Mouse (Mus musculus) layer of hippocampus, postnatal 36 days (tissue): Measurements from ENCODE around the gene Olfr1395. TPM values are rescaled to one million over a fixed set of nuclear protein-coding genes. Genes with fewer than 3 reads are reported as not detected.

ENCODE experiments used
- DNase-seq, 2 experiments: peaks; one replicate each; pipeline ENCODE4 v3.0.0; 2022
- total RNA-seq, 2 experiments: library from RNA; stranded (reverse); gene quantifications; 2 replicates each; pipeline ENCODE4 v1.2.3; 2021

Olfr1395 gene
- not detected for total RNA-seq

DNA sequence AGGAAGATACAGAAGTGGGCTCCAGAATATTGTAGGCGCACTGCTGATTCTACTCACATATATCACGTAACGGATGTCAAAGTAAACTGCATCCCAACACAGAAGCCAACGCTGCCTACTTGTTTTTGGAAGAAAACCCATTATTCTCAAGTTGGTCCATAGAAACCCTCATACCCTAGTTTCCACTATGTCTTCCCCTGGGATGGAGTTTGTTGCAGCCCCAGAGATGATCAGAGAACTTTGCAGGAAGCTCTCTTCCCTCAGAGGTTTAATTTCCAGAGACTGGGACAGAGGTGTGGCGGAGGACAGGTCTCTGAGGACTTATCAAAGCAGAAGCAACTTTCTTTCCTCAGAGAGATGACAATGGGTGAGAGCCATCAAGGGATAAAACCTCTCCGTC, at the start of gene Olfr1395:
Gene Olfr1395 (plus strand): TSS at position 301 of the 400 bp plus-strand sequence.
- no peak for DNase-seq

DNA sequence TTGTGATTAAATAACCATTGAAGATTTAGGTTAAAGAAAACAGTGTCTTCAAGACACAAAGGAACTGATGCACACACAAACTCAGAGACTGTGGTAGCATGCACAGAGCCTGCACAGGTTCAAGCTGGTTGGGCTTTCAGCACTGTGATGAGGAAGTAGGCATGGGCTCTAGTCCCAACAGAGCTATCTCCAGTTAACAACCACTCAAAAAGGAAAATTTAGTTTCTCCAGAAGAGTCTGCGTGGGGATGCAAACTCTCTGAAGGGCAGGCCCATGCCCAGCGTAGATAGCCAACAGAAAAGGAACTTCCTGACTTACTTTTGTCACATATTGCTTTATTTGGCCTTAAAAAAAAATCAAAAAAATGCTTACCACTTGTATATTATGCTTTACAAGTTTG, 49.3 kb upstream of the Olfr1395 start:
- no peak for DNase-seq

DNA sequence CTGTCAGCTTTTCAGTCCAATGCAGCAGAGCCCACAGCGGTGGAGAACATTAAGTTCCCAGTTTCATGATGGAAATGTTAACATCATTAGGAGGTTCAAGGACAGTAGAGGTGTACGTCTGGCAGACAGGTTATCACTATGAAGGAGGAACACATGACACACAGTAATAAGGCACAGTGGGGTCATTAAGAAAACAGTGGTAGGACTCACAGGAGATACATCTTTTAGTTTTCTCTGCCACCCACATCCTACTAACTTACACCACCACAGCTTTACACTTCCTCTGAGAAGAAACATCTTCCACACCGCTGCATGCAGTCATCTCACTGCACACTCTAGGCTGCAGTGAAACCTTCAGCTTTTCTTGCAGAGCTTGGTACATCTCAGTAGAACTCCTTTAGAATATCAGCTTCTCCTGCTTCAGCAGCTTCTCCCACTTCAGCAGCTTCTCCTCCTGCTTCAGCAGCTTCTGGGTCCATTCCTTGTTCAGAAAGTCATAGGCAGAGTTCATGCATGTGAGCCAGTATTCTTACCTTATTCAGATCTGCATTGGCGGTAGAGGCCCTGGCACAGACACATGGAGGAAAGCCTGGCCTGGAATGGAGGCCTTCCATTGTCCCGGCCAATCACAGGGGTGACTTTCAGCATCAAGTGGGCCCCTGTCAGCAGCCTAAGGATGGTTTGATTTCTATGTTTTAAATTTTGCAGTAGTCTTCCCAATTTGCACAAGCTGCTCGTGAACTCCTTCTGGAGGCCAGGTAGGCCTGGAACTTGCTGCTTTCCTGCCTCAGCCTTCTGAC, 48.0 kb upstream of the Olfr1395 start:
- DNase-seq, result no peak

DNA sequence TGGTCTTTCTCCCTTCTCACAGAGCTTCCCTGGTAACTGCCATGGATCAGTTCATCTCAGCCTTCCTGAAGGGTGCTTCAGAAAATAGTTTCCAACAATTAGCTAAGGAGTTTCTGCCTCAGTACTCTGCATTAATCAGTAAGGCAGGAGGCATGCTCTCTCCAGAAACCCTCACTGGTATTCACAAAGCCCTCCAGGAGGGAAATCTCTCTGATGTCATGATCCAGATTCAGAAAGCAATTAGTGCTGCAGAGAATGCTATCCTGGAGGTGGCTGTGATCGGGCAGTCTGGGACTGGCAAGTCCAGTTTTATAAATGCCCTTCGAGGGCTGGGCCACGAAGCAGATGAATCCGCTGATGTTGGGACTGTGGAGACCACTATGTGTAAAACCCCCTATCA, 46.7 kb upstream of the Olfr1395 start:
- DNase-seq, result no peak

DNA sequence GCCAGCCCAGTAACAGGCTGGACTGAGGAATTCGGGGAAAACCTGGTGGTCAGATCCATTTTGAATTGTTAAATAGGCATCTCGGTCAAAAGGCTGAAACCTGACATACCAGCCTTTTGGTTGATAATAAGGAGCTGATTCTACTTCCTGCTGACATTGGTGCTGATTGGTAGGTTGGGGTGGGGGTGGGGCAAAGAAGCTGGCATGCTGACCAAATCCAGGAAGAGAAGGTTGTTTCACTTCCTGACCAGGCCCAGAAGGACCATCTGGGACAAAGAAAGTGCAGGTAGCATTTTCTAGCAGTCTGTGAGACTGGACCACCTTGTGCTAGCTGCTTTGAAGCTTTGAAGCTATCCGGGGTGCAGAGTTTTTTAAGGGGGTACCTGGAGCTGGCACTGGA, 41.7 kb upstream of the Olfr1395 start:
- DNase-seq, result no peak

DNA sequence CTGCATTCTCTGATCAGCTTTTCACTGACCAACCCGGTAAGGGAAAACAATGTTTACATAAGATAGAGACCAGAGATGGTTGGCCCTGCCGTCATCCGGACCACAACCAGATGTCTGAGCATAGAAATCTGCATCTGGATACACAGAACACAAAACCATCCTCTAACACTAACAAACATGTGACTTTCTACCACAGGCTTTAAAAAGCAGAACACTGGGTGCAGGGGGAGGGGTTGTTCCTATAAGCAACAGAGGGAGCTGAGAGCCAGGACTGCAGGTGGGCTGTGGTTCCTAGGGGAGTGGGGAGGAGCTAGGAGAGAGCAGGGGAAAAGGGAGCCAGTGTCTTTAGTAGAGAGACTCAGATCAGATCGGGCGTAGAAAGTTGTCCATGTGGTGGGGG, 40.6 kb upstream of the Olfr1395 start:
- no peak for DNase-seq

DNA sequence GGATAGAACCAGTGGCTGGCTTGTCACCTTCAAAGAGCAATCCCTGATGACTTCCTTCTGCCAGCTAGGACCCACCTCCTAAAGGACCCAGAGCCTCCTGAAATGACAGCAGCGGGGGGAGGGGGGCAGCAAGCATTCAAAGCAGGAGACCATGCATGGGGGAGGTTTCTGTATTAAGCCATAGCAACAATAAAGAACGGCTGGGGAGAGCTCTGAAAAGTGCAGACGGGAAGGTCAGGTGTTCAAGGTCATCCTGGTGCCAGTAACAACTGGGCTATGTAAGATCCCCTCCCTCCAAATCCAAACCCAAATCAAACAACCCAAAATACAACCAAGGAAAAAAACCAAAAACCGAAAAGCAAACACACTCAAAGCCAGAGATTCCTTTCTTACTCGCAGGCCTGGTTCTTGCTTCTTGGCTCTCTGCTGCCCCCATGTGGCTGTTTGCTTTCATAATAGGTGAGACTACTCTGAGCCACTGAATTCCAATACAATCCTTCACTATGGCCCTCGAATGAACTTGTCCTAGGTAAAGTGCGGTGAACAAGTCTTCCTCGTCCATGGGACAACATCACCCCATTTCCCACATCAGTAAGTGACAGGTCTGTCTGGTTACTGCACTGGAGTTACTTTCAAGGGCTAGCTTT, 38.9 kb upstream of the Olfr1395 start:
- DNase-seq, result peak; percentile 72 to 73

DNA sequence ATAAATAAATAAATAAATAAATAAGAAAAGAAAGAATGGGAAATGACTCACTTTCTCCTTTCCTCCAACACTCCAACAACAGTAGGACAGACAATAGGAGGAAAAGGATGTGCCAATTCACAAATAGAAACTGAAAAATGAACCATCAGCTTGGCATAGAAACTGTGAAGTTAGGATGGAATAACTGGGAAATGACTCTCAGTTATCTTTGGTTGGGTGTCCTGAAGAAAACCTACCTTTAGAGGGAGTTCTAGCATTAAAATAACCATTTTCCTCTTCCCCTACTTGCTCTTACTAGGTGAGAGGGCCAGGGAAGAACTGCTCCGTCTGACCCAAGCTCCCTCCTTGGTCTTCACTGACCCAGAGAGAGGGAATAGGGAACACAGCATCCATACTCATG, 36.3 kb upstream of the Olfr1395 start:
- DNase-seq, result no peak

DNA sequence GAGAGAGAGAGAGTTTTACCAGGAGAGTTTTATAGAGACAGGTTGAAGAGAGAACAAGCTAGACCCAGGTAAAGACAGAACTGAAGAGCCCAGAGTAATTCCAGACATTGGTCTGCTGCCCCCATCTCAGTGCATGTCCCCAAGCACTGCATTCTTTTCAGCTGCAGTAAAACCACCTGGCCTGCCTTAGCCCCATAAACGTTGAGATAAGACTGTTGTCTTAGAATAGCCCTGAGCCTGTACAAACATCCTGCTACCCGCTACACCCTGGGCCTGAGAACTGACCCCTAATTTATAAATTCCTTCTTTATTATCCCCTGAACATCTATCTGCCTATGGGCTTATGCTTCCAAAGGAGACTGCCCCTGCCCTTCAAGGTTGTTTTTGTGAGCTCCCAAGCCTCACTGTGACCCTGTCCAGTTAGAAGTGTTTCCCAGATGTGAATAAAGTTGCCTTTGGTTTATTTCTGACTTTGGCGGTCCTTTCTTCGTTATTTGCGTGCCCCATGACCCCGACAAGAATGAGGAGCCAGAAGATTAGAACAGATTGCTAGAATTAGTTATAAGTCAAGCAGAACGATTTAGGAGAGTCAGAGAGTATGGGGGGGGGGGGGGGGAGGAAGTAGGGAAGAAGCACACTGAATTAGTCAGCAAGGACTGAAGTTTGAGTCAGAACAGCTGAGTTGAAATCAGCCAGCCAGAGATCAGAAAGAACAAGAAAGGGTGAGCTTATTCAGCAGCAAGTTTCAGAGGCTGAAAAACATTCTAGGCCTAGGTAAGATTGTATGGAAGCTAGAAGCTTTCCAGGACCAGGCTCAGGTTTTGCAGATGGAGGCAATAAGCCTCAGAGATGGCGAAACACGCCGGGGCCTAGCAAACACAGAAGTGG, 34.2 kb upstream of the Olfr1395 start:
- DNase-seq, result no peak

DNA sequence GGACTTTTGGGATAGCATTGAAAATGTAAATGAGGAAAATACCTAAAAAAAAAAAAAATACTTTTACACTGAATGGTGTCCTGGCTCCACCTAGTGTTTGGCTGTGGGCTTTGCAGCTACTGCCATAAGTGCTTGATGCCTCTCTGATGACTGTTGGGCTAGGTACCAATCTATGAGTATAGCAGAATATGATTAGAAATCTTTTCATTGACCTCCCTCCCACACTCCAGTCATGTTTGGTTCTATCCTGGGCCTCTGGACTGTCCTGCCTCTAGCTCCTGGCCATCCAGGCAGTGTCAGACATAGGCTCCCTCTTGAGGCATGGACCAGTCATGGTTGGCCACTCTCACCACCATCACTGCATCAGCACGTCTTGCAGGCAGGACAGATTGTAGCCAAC, 33.2 kb upstream of the Olfr1395 start:
- DNase-seq, result peak in 1 of 2 experiments; percentile 5

DNA sequence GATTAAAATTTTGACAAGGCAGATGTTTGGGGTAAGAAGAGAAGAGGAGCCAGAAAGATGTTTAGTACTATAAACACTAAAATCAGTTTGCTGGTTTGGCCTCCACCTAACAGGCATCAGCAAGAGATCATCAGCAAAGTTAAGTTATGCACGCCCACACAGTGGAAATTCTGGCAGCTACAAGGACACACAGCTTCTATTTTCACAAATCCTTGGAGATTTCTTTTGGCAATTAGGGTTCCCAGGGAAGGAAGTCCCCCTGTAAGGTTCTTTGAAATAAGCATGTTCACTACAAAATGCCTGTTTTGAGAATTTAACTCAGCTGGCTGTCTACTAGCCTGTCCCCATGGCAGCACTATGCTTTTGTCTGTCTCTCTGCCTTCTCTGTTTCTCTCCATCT, 31.1 kb upstream of the Olfr1395 start:
- DNase-seq, result no peak

DNA sequence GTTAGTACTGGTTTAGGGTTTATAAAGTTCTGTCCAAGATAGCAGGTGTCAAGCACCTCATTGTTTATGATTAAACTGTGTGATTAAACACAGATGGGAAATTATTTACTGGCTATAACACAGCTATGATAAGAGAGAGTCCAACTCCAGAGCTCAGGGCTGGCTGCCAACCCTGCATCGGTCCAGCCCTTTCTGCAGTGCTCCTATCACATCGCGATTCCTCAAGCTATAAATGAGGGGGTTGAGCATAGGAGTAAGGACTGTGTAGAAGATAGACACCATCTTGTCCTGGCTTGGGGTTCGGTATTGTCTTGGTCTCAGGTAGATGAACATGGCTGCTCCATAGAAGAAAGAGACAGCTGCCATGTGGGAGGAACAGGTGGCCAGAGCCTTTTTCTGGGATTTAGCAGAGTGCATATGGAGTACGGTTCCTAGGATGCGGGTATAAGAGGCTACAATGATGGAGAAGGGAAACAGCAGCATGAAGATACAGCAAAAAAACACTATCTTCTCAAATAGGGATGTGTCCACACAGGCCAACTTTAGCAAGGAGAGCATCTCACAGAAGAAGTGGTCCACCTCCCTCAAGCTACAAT, 29.4 kb upstream of the Olfr1395 start:
- DNase-seq, result peak in 1 of 2 experiments; percentile 5

DNA sequence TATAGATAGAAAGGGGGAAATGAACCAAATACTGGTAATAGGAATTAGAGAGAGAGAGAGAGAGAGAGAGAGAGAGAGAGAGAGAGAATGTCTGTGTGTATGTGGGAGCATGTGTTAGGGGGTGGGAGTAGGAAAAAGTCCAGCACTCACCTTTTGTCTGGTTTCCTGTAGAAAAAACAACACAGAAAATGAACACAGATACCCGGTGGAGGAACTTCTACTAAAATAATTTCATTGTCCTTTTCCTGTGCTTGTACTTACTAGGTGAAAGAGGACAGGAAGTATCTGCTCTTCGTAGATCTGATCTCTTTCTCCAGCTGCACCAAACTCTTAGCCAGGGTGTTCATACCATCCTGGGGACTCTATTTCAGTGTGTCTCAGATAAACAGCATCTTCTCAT, 27.9 kb upstream of the Olfr1395 start:
- DNase-seq, result no peak

DNA sequence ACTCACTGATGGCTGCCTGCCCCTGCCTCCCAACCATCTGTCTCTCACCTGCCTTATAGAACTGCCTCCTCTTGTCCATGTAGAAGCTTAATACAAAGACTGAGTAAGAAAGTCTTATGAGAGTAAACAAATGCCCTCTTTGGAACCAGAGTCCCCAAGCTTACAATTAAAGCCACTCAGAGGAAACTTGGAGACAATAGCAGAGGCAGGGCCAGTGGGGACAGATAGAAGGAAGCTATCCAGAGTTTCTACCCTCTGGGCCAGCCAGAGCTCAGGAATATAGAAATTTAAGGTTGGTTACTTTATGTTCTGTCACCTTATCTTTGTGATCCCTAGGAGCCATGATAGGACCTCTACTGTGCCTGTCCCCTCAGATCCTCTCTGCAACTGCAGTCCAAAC, 27.3 kb upstream of the Olfr1395 start, which contains the start of gene Olfr1396:
Gene Olfr1396 (minus strand): TSS at position 101 of the 400 bp plus-strand sequence.
- DNase-seq, result no peak

DNA sequence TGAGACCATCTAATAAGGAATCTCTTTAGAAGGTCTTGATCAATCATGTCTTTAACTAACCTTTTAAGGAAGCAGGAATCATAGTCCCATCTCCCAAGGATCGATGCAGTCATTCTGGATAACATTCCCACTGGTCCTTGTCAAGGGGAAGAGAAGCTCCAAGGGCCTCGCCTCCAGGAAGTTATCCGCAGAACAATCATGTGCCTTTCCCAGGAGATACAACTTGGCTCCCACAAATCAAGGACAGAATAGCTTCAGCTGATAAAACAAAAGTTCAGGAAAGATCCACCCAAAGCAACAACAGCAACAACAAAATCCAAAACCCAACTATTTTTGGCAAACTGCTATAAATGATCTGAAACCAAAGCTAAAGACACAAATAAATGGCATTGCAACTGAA, 22.4 kb upstream of the Olfr1395 start:
- DNase-seq, result no peak

DNA sequence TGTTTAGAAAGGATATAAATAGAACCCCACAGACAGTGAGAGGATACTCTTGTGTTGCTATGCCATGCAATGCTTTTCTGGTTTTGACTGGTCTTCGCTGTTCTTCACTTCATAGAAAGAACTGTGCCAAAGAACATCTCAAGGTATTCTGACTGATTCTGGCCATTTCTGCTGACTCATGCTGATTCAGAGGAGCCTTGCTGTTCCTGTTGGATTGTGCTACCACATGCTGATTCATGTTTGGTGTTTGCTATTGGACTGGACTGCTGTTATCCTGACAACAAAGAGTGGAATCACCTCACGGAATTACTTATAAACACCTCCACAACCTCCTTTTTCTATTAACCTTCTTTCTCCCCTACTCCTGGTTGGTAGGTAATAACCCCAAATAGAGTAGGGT, 17.9 kb upstream of the Olfr1395 start:
- no peak for DNase-seq

DNA sequence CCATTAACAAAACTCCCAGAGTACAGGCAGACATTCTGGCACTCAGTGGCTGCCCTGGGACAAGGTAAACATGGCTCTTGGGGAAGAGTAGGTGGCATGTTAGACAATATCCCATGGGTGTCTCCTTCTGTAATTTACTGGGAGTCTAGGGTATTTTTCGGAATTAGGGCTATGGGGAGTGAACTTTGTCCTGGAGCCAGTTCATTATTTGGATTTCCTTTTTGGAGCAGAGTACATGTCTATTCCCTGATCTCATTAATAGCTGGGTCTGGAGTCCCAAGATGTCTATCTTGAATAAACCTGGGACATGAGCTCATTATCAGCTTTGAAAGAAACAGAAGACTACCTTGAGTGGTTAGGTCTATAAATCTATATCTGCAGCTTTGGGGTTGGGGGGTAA, 12.0 kb downstream of the Olfr1395 start, which contains the start of gene Olfr1394:
Gene Olfr1394 (plus strand): TSS at position 301 of the 400 bp plus-strand sequence.
- DNase-seq, result no peak

DNA sequence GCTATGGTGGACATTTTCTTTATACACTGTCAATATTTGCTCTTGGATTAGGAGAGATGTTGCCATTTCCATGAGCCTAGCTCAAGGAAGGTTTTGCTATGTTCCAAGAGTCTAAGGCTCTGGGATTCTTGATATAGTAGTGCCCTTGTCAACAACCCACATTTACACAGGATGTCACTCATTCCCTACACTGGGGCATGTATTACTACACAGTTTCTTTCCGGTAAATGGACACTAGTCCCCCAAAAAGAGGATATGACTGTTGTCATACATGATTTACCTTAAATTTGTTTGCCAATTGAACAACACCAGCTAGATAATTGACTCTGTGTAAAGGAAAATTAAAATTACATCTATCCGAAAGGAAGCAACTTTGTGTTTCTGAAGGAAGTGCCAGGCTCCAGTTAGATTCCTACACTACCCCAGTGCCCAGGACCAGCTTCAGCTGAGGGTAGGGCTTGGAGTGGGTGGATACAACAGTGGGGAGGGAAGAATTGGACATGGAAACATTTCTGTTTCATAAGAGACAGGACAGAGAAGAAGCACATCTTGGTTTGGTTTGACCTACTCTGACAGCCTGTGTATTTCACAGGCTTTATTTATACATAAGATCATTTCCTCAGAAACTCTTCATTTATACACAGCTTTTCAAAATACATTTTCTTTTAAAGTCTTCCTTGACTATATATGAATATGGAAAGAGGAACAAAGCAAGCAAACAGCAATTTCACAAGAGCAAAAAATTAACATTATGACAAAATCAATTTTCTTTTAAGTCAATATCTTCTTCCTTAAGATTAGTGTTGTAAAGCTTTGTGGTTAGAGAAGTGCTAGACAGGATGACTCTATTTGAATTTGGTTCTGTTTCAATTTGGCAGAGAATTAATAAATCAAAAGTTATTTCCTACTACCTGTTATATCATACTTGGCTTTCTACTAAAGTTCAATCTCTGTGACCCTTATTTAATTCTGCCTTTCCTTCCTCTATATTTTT, 15.0 kb downstream of the Olfr1395 start:
- no peak for DNase-seq

DNA sequence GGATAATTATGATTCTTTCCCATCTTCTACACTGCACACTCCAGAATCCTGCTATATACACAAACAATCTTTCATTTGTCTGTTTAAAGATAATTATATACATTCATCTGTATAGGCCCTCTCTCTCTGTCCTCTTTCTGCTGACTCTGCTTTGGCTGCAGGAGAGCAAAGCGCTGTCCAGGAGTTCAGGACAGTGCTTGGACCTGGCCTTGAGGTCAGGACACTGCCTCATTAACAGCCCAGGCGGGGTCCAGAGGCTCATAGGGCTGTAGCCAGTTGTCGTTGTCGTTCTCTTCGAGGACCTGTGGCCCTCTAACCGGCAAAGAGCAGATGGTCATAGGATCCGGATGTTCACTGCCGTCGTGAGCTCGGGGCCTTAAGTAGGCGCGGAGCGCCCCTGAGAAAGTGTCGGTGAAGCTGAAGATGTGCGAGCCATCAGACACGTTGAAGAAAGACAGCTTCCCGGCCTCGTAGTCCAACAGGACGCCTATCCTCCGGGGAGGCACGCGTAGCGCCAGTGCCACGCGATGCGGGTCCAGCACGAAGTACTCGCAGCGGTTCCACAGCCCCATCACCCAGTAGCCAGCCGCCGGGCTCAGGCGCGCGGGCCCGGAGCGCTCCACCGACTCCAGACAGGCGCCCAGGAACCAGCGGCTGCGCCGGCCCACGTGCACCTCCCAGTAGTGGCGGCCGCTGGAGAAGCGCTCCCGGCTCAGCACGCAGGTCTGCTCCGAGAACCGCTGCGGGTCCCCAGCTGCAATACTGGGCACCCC, 27.0 kb downstream of the Olfr1395 start:
- DNase-seq, result peak in 1 of 2 experiments; percentile 7

DNA sequence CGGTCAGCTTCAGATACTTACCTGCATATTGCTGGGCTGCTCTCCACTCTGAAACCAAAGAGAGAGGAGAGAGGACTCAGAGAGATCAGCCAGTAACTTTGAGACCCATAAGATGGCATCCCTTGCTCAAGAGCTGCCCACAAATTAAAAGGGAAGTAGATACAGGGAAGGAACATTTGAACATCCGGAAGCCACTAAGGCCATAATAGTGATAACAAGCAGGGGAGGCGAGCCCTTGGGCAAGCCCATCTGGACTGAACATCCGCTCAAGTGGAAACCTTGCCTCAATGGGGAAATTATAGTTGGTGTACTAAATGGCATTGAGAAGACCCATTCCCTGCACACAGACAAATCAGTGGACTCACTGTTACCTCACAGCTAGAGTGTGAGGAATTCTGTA, 28.5 kb downstream of the Olfr1395 start:
- DNase-seq, result no peak
